Mouse (Mus musculus) midbrain, postnatal 0 days (tissue): Measurements from ENCODE around the gene Gm20388. TPM values are rescaled to one million over a fixed set of nuclear protein-coding genes. Genes with fewer than 3 reads are reported as not detected.

Source experiments
- ATAC-seq: fragments of 200-750 bp; cut with Nextera tagmentation; 2 replicates; pipeline ENCODE4 v1.8.0; 2017; ENCODE audit warnings: moderate number of reproducible peaks, mild to moderate bottlenecking, moderate TSS enrichment, moderate library complexity; ENCODE audit not compliant: low FRiP score
- DNase-seq: peaks from one replicate; pipeline ENCODE4 v3.0.0-alpha.2; 2015; ENCODE audit warnings: low spot score
- H3K27ac ChIP-seq: fragments of 300-500 bp; sonication (generic); 2 replicates; pipeline ENCODE4 v1.5.1; 2014; ENCODE audit warnings: low read depth, mild to moderate bottlenecking, low read length, mixed read lengths
- H3K27me3 ChIP-seq: fragments of 300-500 bp; sonication (generic); 2 replicates; pipeline ENCODE4 v1.6.1; 2014; ENCODE audit warnings: low read length, control low read depth, mixed read lengths; ENCODE audit not compliant: insufficient read depth
- H3K36me3 ChIP-seq: fragments of 300-500 bp; sonication (generic); 2 replicates; pipeline ENCODE4 v1.6.1; 2014; ENCODE audit warnings: low read length, control low read depth, mixed read lengths; ENCODE audit not compliant: insufficient read depth
- H3K4me1 ChIP-seq: fragments of 300-500 bp; sonication (generic); 2 replicates; pipeline ENCODE4 v1.6.1; 2014; ENCODE audit warnings: mild to moderate bottlenecking, control low read depth, antibody characterized with exemption, low read length, mixed read lengths; ENCODE audit not compliant: insufficient read depth
- H3K4me2 ChIP-seq: fragments of 300-500 bp; sonication (generic); 2 replicates; pipeline ENCODE4 v1.6.1; 2014; ENCODE audit warnings: low read depth, mild to moderate bottlenecking, low read length, mixed read lengths; ENCODE audit not compliant: poor library complexity, severe bottlenecking
- H3K4me3 ChIP-seq: fragments of 300-500 bp; sonication (generic); 2 replicates; pipeline ENCODE4 v1.5.1; 2014; ENCODE audit warnings: low read depth, mild to moderate bottlenecking, low read length, moderate library complexity
- H3K9ac ChIP-seq: fragments of 300-500 bp; sonication (generic); replicated peaks from 2 replicates; pipeline ENCODE4 v1.6.1; 2014; ENCODE audit warnings: mild to moderate bottlenecking, low read length, moderate library complexity, mixed read lengths; ENCODE audit not compliant: poor library complexity, severe bottlenecking
- H3K9me3 ChIP-seq: fragments of 300-500 bp; sonication (generic); 2 replicates; pipeline ENCODE4 v1.6.1; 2016; ENCODE audit warnings: low read length, control low read depth
- CTCF ChIP-seq: IDR thresholded peaks from 2 replicates; pipeline ENCODE4 v1.5.1; 2016; ENCODE audit warnings: antibody characterized with exemption, mild to moderate bottlenecking
- WGBS: fragments of 180-500 bp; shearing (Covaris S2); extraction: QIAGEN DNeasy Blood & Tissue Kit; methylation state at CpG from one replicate; pipeline ENCODE4 v1.1.7; 2014; 5-methylcytosine and 5-hydroxymethylcytosine counted together
- polyA plus RNA-seq: library from polyadenylated mRNA; unstranded; fragments of >200 nt; fragmentation: Nextera tagmentation; extraction: Ambion mirVana; gene quantifications from 2 replicates; pipeline ENCODE4 v1.2.1, GENCODE M21; 2015
- total RNA-seq: library from RNA; depleted of rRNA; stranded (reverse); fragments of >200 nt; gene quantifications from 2 replicates; pipeline ENCODE4 v1.2.3, GENCODE M21; 2014

The Gm20388 gene
- total and polyA plus RNA-seq, 2 experiments from 2014 or later = 74.2 TPM; not detected in 1

- H3K27ac ChIP-seq = peak within 1 kb of the TSS; percentile 89
- H3K36me3 ChIP-seq = peaks cover 8% of the 10 kb centered on the region; the same call in 1 of the 2 replicates
- peak within 1 kb of the TSS; percentile 70 for H3K4me2 ChIP-seq
- under 1% methylated on average over 54 of the region's 57 CpGs for WGBS
- peak within 1 kb of the TSS; percentile 75 for H3K4me3 ChIP-seq
- H3K9me3 ChIP-seq = no peaks in the 10 kb centered on the region
- no peaks in the 10 kb centered on the region for H3K27me3 ChIP-seq
- peaks cover 6% of the 10 kb centered on the region; the same call in 1 of the 2 replicates for H3K4me1 ChIP-seq
- ATAC-seq = peak; percentile 97
- peak within 1 kb of the TSS; percentile 83 for H3K9ac ChIP-seq
- peak; percentile 99 for DNase-seq
- peak; percentile 74 for TF ChIP-seq CTCF
Measured at GRCm38 (mm10) chr8:122611295-122612133, 2700.9 kb downstream of the Gm20388 start, which contains the start of the genes Galns and Trappc2l. TSS of gene Galns (minus strand) at chr8:122611463. TSS of gene Trappc2l (plus strand) at chr8:122611640.

- no peak for TF ChIP-seq CTCF
- H3K27ac ChIP-seq = no peak overlapping the region
- H3K27me3 ChIP-seq = no peaks in the 10 kb centered on the region
- peaks cover 8% of the 10 kb centered on the region; the same call in 1 of the 2 replicates for H3K36me3 ChIP-seq
- no peaks in the 10 kb centered on the region for H3K9me3 ChIP-seq
- H3K4me2 ChIP-seq = no peak overlapping the region
- H3K4me3 ChIP-seq = no peak overlapping the region
- no peak overlapping the region for H3K9ac ChIP-seq
- H3K4me1 ChIP-seq = peaks cover 6% of the 10 kb centered on the region; the same call in 1 of the 2 replicates
- no peak for ATAC-seq
- 68% methylated on average over 9 of the region's 9 CpGs for WGBS
- DNase-seq = no peak
Measured at GRCm38 (mm10) chr8:122616181-122616905, 2705.7 kb downstream of the Gm20388 start.

GRCm38 (mm10) chr8:122617947-122618546, 2707.4 kb downstream of the Gm20388 start:
- H3K4me1 ChIP-seq = no peaks in the 10 kb centered on the region
- H3K4me3 ChIP-seq = no peak overlapping the region
- H3K4me2 ChIP-seq = no peak overlapping the region
- H3K9me3 ChIP-seq = no peaks in the 10 kb centered on the region
- no peak overlapping the region for H3K9ac ChIP-seq
- 37% methylated on average over 5 of the region's 7 CpGs for WGBS
- DNase-seq (peak; percentile 84), ATAC-seq (no peak)
- no peak overlapping the region for H3K27ac ChIP-seq
- no peaks in the 10 kb centered on the region for H3K27me3 ChIP-seq
- H3K36me3 ChIP-seq = peaks cover 8% of the 10 kb centered on the region; the same call in 1 of the 2 replicates
- TF ChIP-seq CTCF = peak; percentile 77

- 66% methylated on average over 6 of the region's 6 CpGs for WGBS
- H3K4me1 ChIP-seq = no peaks in the 10 kb centered on the region
- no peak overlapping the region for H3K4me3 ChIP-seq
- no peak overlapping the region for H3K9ac ChIP-seq
- TF ChIP-seq CTCF = no peak
- no peaks in the 10 kb centered on the region for H3K9me3 ChIP-seq
- peaks cover 5% of the 10 kb centered on the region; the same call in 1 of the 2 replicates for H3K36me3 ChIP-seq
- ATAC-seq = no peak
- no peak overlapping the region for H3K27ac ChIP-seq
- no peak for DNase-seq
- no peak overlapping the region for H3K4me2 ChIP-seq
- H3K27me3 ChIP-seq = no peaks in the 10 kb centered on the region
Measured at GRCm38 (mm10) chr8:122618660-122619378, 2708.2 kb downstream of the Gm20388 start.

- WGBS = 53% methylated on average over 5 of the region's 5 CpGs
Measured at GRCm38 (mm10) chr8:122620446-122620845, 2709.8 kb downstream of the Gm20388 start.

More at GRCm38 (mm10) chr8:122620446-122620845, 2709.8 kb downstream of the Gm20388 start:
- no peak overlapping the region for H3K9ac ChIP-seq
- H3K4me3 ChIP-seq = no peak overlapping the region
- H3K36me3 ChIP-seq = no peaks in the 10 kb centered on the region; the same call in 1 of the 2 replicates
- no peak for TF ChIP-seq CTCF
- H3K27ac ChIP-seq = no peak overlapping the region
- no peak overlapping the region for H3K4me2 ChIP-seq
- H3K27me3 ChIP-seq = no peaks in the 10 kb centered on the region
- DNase-seq (no peak), ATAC-seq (no peak)
- H3K9me3 ChIP-seq = no peaks in the 10 kb centered on the region
- H3K4me1 ChIP-seq = no peaks in the 10 kb centered on the region
